Mouse (Mus musculus): ENCODE measurements around the gene Rtn4.

GRCm38 (mm10) chr11:29673359-29673758, 19.4 kb upstream of the Rtn4 start:
- TF ChIP-seq CTCF (IDR thresholded peaks at IDR 0.05; ENCODE audit: borderline replicate concordance, insufficient read depth, low read length), result no peak
- TF ChIP-seq POLR2A (IDR thresholded peaks at IDR 0.05; ENCODE audit: low read depth, low read length), result no peak
